Mouse (Mus musculus): Measurements from ENCODE around the gene Vegfd. TPM values are rescaled to one million over a fixed set of nuclear protein-coding genes. Genes with fewer than 3 reads are reported as not detected.
A peak's percentile ranks its signal among the peaks of the same experiment; 100 is the strongest.

Vegfd gene
- 1 to 10 TPM; 2.6 to 3.0 TPM for total RNA-seq (2021)
- long read RNA-seq, experiment 1, partial matches to known transcripts: 8 of 8 reads
- long read RNA-seq, experiment 1, other reads (novel, unspliced or antisense): 0 of 8 reads
- long read RNA-seq, experiment 2, partial matches to known transcripts: 5 of 5 reads
- long read RNA-seq, experiment 2, other reads (novel, unspliced or antisense): 0 of 5 reads

DNA sequence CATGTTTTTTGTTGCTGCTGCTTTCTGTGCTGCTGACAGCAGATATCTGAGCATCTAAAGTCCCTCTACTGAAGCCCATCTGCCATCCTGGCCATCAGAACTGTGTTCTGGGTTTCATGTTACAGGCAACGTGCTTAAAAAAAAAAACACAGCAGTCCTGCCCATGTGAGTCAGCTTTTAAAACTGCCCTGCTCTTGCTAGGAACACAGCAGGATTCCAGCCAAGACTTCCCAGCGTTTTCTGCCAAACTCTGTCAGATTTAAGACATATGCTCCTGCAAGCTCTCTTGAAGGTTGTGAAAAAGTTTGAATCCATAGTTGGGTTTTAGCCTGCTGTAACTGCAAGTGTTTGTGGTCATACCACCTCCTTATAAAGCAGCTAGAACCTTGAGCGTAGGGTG is at the start of gene Vegfd:
Vegfd (plus strand) TSS at position 298 of the 400 bp plus-strand sequence.
- DNase-seq: peak; percentile 60 to 66

DNA sequence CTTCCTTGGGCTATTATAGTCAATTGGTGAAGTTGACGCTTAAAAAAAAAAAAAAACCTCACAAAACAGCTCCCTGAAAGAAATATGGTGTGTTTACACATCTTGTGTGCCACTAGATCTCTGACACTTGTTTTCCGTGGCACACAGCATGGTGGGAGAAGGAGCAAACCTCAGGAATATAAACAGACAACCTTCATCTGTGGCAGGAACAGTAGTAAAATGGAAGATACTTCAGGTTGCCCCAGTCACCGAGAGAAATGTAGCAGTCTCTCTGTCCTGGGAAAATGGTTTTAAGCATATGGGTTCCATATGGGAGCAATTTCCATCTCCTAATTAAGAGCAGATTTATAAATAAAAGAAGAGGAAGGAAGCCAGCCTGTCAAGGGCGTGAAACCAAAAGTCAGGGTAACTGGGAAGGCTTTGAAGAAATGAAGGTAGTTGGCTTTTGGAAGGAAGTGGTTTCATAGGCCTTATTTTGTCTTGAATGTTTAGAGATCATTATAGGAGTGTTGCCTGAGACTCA is 49.7 kb upstream of the Vegfd start:
- no peak for DNase-seq

DNA sequence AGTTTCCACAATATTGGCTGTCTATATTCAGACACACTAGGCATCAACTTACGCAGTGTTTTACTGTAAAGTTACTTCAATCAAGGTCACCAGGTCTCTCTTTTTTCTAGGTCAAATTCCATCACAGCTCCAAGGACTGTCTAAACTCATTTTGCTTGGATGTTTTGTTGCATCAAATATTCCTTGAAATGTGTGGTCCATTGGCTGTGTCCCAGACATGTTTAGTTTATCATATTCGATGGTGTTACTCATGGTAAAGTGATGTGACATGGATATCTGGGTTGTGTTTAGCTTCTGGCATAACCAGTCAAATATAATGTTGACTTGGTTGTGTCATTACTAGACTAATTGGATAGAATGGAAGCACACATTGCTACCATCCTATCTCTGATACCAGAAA is 42.8 kb upstream of the Vegfd start:
- no peak for DNase-seq

DNA sequence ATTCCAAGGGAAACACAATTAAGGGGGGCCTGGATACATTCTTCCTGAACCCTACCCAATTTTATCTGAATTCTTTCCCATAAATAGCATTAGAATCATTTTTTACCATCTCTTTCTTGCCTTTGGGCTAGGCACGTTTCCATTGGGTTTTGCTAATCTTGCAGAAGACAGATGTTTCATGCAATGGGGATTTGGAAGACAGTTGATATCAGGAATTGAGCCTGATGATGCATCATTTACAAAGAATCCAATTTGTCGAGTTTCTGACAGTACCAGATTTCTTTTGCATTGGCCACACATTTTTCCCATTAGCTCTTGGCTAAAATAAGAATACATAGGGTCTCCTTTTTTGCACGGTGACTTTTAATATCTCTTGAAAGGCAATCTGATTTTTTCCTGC is 42.4 kb upstream of the Vegfd start:
- DNase-seq: no peak

DNA sequence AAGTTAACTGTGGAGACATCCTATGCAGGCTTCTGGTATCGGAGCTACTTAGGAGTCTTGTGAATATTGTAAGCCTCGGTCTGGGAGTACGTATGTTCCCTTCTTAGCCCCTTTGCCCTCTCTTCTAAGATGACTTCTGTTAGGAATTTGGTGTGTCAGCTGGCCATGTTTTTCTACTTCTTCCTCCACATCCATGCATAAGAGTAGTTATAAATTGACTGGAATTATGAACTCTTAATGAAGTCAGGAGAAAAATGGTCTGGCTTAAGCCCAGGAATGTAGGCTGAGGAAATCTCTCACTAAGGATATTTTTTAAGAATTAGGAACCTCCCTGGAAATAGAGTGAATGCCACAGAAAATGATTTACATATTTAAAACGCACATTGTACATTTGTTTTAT is 34.6 kb upstream of the Vegfd start:
- DNase-seq: no peak

DNA sequence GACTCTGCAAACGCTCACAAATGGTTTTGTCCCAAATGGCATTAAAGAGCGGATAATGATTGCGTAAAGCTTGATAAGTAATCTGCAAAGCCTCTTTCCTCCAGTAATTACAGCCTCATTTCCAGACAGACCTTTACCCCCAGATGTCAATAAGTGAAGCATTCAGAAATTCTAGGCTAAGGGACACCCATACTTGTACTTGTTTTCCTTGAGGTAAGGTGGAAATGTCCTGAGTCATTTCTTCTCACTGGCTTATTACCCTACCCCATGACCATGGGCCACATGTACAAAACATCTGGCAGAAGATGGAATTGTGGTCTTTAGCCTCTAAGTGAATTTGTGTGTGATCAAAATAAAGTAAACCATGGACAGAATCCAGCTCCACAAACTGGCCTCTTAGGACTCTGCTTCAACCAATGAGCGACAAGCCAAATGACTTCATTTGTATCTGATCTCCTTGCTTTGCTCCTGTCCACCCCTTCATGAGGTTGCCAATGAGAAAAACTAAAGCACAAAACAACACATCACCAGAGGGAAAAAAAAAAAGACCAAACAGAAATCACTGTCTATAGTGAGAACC is 27.7 kb upstream of the Vegfd start:
- DNase-seq: peak in 1 of 2 experiments; percentile 2

DNA sequence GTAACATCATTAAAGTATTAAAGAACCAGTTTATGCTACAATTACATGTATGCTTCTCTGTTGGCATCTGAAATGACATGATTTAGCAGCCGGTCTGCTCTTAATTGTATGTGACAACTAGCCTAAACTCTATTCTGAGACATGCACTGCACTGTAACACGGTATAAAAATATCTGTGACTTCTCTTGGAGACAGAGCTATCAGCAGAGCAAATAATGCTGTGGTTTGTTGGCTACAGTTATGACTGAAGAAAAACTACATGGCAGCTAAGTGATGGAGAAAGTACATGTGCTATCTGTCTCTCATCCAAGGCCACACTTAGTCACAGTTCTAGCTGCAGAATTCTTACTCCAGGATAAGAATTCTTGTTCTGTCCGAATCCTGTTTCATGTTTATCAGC is 24.2 kb upstream of the Vegfd start:
- peak in 1 of 2 experiments; percentile 3 for DNase-seq

DNA sequence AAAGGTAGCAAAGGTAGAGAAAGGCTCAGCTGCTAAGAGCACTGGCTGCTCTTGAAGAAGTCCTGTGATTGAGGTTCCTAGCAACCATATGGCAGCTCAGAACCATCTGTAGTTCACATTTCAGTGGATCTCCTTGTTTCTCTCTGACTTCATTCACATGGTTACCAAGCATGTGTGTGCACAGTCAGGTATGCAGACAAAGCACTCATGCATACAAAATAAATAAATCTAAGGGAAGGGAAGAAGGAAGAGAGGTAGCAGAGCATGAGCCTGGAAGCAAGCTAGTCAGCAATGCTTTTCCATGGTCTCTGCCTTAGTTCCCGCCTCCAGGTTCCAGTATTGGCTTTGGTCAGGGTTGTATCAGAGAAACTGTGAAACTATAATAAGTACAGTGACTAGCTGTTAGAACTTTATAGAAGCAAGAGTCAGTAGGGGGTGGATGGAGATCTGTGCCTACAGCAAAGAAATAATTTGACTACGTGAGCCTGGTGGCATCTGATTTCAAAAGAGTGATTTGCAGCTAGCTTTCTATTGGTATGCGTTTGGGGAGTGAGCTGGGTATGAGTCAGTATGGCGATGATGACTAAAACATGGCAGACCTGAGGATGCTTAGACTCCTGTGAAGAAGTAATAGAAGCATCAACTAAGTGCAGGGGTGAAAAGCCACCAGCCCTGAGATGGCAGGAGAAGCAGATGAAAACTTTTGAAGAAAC is 7.9 kb upstream of the Vegfd start:
- no peak for DNase-seq

DNA sequence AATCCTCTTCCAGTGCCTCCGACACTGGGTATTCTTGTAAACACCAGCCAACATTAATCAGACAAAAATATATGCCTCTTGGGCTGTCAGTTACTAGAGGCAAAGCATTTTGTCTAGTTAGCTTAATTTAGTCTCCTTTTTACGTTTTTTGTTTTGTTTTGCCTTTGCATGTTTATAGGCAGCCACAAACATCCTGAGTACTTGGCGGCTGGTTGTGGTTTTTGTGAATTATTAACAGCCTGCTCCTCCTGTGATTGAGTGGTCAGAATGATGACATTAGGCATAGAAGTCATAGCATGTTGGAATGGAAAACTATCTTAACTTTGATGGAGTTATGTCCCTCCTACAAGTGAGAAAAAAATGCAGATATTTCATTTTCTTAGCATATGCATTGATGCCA is 2.6 kb upstream of the Vegfd start:
- no peak for DNase-seq

DNA sequence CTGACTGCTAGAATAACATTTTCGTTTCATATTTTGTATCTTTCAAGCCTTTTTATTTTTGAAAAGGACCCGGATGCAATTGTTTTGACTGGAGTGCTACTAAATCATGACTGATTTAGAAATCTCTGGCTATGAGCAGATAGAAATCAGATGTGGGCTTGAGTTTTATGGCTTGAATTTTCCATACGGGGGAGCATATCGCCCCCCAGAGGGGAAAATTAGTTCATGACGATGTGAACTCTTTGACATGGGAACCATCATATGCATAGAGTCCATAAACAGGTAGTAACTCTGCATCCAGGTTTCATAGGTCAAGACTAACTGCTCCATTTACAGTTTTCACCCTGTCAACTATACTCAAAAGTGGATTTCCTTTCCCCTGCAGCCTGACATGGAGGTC is 1.4 kb downstream of the Vegfd start:
- DNase-seq: no peak

DNA sequence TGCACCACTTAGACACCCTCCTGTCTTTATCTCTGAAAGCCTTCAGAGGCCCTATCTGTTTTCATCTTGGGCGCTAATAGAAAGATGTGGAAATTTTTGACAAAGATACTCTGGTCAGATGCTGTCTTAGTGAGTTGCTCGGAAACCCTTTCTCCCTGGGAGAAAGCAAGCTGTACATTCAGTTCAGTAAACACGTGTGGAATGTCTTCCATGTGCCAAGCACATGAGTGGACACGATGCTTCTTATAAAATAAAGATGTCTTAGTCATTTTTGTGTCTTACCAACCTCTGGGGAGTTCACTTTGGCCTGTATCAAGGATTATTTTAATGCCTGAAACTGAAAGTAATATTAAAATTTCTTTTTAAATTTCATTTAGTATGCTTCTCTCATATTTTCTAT is 6.5 kb downstream of the Vegfd start:
- peak in 1 of 2 experiments; percentile 11 for DNase-seq

DNA sequence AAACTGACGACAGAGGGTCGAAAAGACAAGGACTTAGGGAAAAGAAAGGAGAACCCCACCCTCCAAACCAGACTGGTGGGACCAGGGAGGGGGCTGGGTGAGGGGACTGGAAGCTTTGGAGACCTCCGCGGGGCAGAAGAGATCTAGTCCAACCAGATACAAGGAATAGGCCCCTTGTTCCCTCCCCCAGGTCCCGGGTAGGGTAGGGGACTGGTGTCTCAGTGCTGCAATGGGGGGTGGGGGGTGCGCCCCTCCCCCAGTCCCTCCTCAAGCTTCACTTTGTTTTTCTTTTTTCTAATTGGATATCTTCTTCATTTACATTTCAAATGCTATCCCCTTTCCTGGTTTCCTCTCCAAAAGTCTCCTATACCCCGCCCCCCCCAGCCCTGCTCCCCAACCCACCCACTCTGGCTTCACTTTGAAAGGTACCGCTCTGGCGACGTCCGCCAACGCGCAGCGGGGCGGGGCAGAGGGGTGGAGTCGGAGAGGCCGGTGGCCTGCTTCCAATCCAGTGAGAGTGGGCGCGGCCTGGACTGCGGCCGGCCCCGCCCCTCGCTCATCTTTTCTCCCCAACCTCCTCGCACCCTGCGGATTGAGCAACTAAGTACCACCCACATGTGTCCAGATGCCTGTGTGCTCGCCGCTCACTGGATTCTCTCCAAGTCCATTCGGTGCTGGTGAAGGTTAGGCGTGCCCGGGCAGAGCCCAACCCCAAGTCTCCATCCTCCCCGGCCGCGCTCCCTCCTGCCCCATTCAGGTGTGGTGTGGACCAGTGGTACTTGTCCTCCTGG is 8.6 kb downstream of the Vegfd start:
- DNase-seq: peak; percentile 84

DNA sequence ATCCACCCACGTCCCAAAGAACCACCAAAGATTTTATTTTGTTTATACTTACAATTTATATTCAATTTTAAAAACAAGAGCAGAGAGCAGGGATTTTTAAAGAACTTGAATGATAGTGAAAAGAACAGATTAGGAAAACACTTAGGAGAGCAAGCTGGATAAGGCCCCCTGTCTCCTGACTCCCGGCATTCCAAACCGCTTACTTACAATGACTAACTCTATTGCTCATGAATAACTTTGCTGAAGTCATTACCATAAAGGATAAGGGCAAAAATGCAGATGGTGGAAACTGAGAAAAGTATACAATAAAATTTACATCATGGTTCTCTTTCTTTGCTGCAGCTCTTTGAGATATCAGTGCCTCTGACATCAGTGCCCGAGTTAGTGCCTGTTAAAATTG is 20.9 kb downstream of the Vegfd start:
- no peak for DNase-seq

DNA sequence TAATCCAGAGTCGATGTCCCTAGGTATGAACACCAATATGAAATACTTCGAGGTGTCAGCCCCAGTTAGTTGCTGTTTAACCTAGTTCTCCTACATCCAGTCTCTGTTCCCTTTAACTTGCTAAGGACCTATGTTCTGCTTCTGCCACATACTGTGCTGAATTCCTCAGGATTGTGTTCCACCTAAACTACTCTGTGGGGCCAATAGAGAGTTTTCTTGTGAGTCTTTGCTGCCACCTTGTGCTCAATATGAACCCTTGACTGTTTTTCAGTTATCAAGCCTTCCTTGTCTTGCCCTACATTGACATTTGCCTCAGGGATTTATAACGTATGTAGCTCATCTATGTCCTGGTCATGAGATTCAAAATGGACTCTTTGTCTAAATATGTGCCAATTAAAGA is 25.3 kb downstream of the Vegfd start:
- peak; percentile 6 to 18 for DNase-seq

DNA sequence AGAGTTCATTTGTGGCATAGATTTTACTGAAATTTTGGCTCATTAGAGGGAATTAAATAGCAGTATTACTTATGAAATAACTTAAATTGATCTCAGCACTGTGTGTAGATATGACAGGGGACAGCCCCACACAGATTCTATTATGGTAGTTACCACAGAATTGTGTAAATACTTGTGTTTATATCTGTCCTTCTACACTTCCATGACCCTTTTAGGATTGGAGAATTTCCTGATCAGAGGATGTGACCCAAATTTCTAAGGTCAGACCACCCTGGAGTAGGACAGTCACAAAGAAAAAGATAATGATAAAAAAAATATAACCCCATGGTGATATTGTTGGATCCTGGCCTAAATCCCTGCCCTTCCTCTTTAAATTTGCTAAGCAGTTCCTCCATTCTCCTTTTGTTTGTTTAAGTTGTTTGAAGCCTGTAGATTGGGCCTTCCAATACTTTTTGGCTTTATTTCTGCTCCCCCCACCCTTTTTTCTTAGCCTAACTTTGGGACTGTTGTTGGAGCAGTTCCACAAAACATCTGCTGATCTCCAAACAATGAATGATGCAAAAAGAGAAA is 32.0 kb downstream of the Vegfd start:
- DNase-seq: no peak

DNA sequence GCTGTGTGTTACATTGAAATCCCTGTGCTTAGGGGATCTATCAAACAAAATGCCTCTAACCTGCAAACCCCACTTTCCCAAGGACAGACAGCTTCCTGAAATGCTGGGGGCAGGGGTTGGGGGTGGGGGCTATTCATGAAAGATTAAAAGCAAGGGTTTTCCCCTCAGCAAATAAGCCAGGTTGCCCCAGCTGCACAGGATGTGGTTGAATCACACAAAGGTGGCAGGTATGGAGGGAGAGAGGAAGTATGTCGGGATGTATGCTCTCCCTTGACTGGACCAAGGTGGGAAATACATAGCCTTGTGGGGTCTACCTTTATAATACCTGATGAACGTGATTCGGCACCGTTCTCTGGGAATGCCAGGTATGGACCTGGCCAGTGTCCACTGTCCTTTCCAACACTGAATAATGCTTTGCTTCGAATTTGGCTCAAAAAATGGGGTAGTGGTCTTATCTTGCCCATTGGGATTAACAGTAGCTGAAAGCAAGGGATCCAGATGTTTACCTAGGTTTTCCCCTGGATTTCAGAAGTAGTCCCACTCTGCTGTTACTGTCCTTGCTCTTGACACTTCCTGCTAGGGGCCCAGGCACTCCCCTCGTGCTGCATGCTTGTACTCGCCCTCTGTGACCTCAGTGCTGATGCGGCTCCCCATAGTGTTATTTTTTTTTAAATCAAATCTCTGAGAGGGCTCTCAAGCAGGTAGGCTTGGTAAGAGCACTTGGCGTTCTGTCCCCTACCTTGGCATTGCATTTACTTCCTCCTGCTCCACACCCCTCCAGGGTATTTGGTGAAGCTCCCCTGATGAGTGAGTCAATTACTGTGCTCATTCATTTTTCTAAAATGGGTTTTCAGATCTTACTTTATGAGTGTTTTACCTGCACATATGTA is 33.2 kb downstream of the Vegfd start:
- DNase-seq: no peak

DNA sequence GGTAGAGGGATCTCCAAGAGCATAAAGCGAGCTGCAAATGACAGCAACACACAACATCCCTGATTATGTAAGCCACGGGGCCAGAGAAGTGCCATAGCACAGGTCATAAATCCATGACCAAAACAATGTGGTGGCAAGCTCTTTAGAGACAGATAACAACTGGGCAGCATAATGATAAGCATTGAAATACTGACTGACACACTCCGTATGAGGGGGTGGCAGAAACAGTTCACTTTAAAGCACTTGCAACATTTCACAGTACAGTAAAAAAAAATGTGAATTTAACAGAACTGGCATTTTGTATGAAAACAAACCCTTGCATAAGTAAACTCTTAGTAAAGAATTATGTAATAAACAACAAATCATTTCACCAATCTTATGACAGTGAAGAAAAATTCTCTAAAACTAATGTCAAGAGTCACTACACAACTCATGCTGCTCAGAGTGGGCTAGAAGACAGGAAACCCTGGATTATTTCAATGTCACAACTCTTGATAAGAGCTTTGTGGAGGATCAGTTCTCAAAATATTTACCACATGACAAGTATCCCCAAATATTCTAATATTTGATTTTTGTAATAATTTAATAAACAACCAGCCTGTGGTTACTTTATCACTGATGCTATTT is 35.2 kb downstream of the Vegfd start:
- DNase-seq: no peak

DNA sequence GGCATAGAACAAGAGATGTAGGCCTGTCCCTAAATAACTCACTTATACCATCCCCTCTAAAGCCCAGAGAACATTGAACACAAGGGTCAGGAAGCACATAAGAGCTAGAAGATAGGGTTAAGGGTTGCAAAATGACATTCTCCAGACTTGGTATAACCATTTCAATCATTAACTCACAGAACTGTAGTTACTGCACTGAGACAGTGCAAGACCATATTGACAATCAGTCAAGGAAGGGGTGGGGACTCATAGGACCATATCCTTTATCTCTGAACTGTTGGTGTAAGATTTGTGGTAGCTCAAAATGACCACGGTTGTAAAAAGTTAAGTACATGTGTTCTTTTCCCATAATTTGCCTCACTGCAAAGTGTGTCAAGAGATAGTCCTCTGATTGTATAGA is 37.4 kb downstream of the Vegfd start:
- DNase-seq: no peak

DNA sequence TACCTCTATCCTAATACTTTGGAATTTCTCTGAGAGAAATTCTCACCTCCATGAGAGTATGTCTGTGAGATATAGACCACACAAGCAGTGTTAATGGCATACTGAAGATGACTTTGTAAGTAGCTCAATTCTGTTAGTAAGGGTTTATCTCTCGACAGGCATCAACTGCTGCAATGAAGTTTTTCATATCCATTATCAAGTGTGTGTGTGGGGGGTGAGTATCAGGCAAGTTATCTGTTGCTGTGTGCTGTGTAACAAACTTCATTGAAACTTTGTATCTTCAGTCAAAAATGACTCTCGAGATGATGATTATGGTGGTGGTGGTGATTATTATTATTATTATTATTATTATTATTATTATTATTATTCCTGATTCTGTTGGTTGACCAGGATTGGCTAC is 43.6 kb downstream of the Vegfd start:
- DNase-seq: no peak

DNA sequence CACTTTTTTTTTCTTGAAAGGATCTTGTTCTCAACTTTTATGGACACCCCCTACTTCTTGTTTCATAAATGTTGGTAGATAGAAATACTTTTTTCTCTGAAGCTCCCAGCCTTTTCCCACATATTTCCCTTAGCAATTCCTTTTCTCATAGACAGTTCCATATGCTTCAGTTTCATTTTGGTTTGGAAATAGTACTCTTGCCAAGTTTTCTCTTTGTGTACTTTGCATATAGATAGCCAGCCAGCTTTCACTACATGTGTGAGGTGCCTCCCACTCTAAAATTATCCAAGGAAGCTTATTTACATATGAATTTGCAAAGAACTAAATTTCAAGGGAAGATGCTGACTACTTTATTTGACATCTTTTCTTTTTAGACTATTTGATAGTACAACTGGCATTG is 44.8 kb downstream of the Vegfd start:
- no peak for DNase-seq

DNA sequence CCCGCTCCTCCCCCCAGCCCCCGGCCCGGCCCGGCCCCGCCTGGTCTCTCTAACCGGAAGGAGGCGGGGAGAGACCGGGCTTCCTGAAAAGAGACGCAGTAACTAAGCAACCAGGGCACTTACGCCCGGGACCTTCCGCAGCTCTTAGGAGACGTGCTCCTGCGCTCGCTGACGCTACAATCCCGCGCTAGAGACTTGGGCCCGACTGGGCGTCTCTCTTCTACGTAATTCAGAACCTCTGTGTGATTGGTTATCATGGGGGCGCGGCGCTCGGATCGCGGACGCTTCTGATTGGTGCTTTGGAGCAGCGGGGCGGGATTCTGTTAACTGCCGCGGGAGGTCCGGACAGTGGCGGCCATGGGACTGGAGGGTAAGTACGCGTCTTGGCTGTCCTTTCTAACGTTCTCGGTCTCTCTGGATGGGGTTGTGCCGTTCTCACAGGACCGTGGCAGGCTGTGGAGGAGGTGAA is 46.3 kb downstream of the Vegfd start, which contains the start of gene Piga:
Piga (plus strand) TSS at position 317 of the 469 bp plus-strand sequence.
- peak; percentile 91 to 96 for DNase-seq

Measured in heart, adult 18-20 months (tissue).